Mouse (Mus musculus) liver, embryonic 12.5 days (tissue): ENCODE results near the gene Gm648. TPM values are rescaled to one million over a fixed set of nuclear protein-coding genes. Genes with fewer than 3 reads are reported as not detected.

ENCODE experiments used
- microRNA-seq: library from miRNA; unstranded; fragments of <30 nt; microRNA quantifications from one replicate; pipeline ENCODE4, GENCODE M21; 2017
- polyA plus RNA-seq: library from polyadenylated mRNA; unstranded; fragments of >200 nt; fragmentation: Nextera tagmentation; extraction: Ambion mirVana; gene quantifications from 2 replicates; pipeline ENCODE4 v1.2.1, GENCODE M21; 2016

Gm648 gene
- polyA plus RNA-seq, 1 experiment from 2014 or later = not detected

Small RNAs within 50 kb of the gene (microRNA-seq; reads per million reads assigned to microRNA genes)
- 4.2 reads per million, percentile 6 among the genes with 10 or more reads in this experiment for gene Mir5116

Other genes starting within 250 kb of the Gm648 start
- gene Zfp449, start 203.2 kb downstream of the Gm648 start, polyA plus RNA-seq = 1.2 and 1.5 TPM in 2 replicates
- gene Smim10l2a, start 175.0 kb downstream of the Gm648 start, polyA plus RNA-seq = 0.83 and 1.0 TPM in 2 replicates
- 1.0 TPM in 1 of 2 replicates, not detected in the other for gene Gm2174, start 101.6 kb downstream of the Gm648 start, polyA plus RNA-seq
- 43.6 and 43.9 TPM in 2 replicates for gene Ints6l, start 94.7 kb downstream of the Gm648 start, polyA plus RNA-seq
- not detected in 2 replicates for gene Gm10477, start 24.9 kb downstream of the Gm648 start, polyA plus RNA-seq
- 14.1 and 14.6 TPM in 2 replicates for gene Mmgt1, start 48.5 kb upstream of the Gm648 start, polyA plus RNA-seq
- gene Slc9a6, start 60.2 kb upstream of the Gm648 start, polyA plus RNA-seq = 6.0 and 6.4 TPM in 2 replicates
- gene Fhl1, start 182.2 kb upstream of the Gm648 start, polyA plus RNA-seq = 12.4 and 13.5 TPM in 2 replicates